Mouse (Mus musculus): ENCODE data around the gene Gpa33. TPM values are rescaled to one million over a fixed set of nuclear protein-coding genes. Genes with fewer than 3 reads are reported as not detected.

Gpa33 gene
- polyA plus RNA-seq, 1 experiment: 49.6 TPM

- TF ChIP-seq POLR2A (IDR thresholded peaks at IDR 0.05; ENCODE audit: insufficient read depth, low read length) (no peak), CTCF (IDR thresholded peaks at IDR 0.05; ENCODE audit: low read depth, low read length) (no peak), EP300 (IDR thresholded peaks at IDR 0.05; ENCODE audit: insufficient read depth, low read depth, low read length) (no peak)
- Histone ChIP-seq H3K27me3 (ENCODE audit: control insufficient read depth, insufficient read depth, low read length, poor library complexity, severe bottlenecking) (no peaks in the 10 kb centered on the region), H3K9me3 (replicated peaks; ENCODE audit: control insufficient read depth, insufficient read depth, low read length, poor library complexity, severe bottlenecking) (peaks cover 13% of the 10 kb centered on the region), H3K27ac (ENCODE audit: insufficient read depth, low read length) (no peak overlapping the region), H3K9ac (ENCODE audit: low read depth, poor library complexity, severe bottlenecking) (no peak overlapping the region), H3K4me3 (ENCODE audit: low read depth, low read length) (no peak overlapping the region), H3K4me1 (ENCODE audit: control insufficient read depth, insufficient read depth, low read length) (peaks cover 3% of the 10 kb centered on the region), H3K36me3 (ENCODE audit: control insufficient read depth, insufficient read depth, low read length, poor library complexity, severe bottlenecking) (peaks cover 4% of the 10 kb centered on the region; the same call in 1 of the 2 replicates)
These were observed 30.1 kb downstream of the Gpa33 start for GRCm38 (mm10) chr1:166160111-166160510.

DNA sequence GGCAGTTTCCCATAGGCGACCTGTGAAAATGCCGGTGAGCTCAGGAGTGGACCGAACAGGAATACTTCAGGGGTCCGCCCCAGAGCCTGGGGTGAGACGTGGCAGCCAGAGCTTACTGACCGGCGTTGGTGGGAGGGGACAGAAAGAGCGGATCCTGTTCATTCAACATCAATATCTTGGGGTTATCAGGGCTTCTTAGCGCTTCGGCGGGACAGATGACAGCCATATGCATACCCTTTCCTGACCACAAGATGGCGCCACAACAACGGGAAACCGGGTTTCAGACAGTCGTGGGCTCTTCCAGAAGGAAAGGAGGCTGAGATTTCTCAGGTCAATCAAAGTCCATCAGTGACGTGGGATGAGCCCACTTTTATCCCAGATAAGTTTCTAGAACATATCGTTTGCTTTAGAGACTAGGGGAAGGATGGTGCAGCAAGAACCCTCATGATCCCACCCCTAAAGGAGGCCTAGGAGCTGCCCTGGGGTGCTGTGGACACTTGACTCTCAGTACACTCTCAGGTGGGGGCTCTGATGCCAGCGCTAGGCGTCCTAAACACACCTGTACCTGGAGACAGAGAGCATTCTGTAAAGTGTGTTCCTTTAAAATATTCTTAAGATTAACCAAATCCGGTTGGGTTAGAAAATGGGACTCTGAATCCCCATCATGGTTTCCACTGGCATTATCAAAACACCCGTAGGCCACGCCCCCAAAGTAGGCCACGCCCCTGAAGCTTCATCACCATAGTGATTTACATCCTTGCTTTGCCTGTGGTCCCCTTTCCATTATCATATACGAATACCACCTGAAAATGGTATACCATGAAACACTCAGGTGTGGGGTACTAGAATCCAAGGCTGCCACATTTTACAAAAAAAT is 30.8 kb downstream of the Gpa33 start:
- Histone ChIP-seq H3K4me1 (ENCODE audit: control insufficient read depth, insufficient read depth, low read length) (peaks cover 3% of the 10 kb centered on the region), H3K4me3 (ENCODE audit: low read depth, low read length) (no peak overlapping the region), H3K27ac (ENCODE audit: insufficient read depth, low read length) (no peak overlapping the region), H3K36me3 (ENCODE audit: control insufficient read depth, insufficient read depth, low read length, poor library complexity, severe bottlenecking) (peaks cover 9% of the 10 kb centered on the region; the same call in 1 of the 2 replicates), H3K9ac (ENCODE audit: low read depth, poor library complexity, severe bottlenecking) (no peak overlapping the region), H3K9me3 (replicated peaks; ENCODE audit: control insufficient read depth, insufficient read depth, low read length, poor library complexity, severe bottlenecking) (peaks cover 17% of the 10 kb centered on the region), H3K27me3 (ENCODE audit: control insufficient read depth, insufficient read depth, low read length, poor library complexity, severe bottlenecking) (no peaks in the 10 kb centered on the region)
- no peak for TF ChIP-seq EP300 (IDR thresholded peaks at IDR 0.05; ENCODE audit: insufficient read depth, low read depth, low read length)
- no peak for TF ChIP-seq POLR2A (IDR thresholded peaks at IDR 0.05; ENCODE audit: insufficient read depth, low read length)
- peak; percentile 82 for TF ChIP-seq CTCF (IDR thresholded peaks at IDR 0.05; ENCODE audit: low read depth, low read length)

- H3K27ac ChIP-seq (ENCODE audit: insufficient read depth, low read length): no peak overlapping the region
These were observed 34.5 kb downstream of the Gpa33 start for GRCm38 (mm10) chr1:166164580-166164979.

DNA sequence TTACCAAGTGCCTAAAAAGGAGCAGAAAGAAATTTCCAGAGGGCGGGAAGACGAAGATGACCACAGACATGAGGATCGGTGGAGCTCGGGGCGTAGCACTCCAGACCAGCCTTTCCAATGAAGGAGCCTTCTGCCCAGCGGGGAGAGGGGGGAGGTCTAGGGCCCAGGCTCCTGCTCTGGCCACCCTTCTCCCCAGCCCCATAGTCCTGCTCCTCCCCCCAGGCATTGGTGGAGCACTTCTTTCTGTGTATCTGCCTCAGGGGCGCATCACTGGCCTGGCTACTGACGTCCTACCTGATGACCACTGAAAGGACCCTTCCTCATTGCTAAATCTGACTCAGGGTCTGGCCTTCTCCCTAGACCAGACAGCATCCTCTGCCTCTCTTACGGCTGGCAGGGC is 35.1 kb downstream of the Gpa33 start:
- Histone ChIP-seq H3K27ac (ENCODE audit: insufficient read depth, low read length) (no peak overlapping the region), H3K9me3 (replicated peaks; ENCODE audit: control insufficient read depth, insufficient read depth, low read length, poor library complexity, severe bottlenecking) (peaks cover 17% of the 10 kb centered on the region), H3K36me3 (ENCODE audit: control insufficient read depth, insufficient read depth, low read length, poor library complexity, severe bottlenecking) (peaks cover 9% of the 10 kb centered on the region; the same call in 1 of the 2 replicates), H3K4me1 (ENCODE audit: control insufficient read depth, insufficient read depth, low read length) (no peaks in the 10 kb centered on the region), H3K4me3 (ENCODE audit: low read depth, low read length) (no peak overlapping the region), H3K9ac (ENCODE audit: low read depth, poor library complexity, severe bottlenecking) (no peak overlapping the region), H3K27me3 (ENCODE audit: control insufficient read depth, insufficient read depth, low read length, poor library complexity, severe bottlenecking) (no peaks in the 10 kb centered on the region)
- TF ChIP-seq CTCF (IDR thresholded peaks at IDR 0.05; ENCODE audit: low read depth, low read length) (no peak), POLR2A (IDR thresholded peaks at IDR 0.05; ENCODE audit: insufficient read depth, low read length) (no peak), EP300 (IDR thresholded peaks at IDR 0.05; ENCODE audit: insufficient read depth, low read depth, low read length) (no peak)

More at GRCm38 (mm10) chr1:166164580-166164979, 34.5 kb downstream of the Gpa33 start:
- H3K27me3 ChIP-seq (ENCODE audit: control insufficient read depth, insufficient read depth, low read length, poor library complexity, severe bottlenecking): no peaks in the 10 kb centered on the region
- no peaks in the 10 kb centered on the region for H3K4me1 ChIP-seq (ENCODE audit: control insufficient read depth, insufficient read depth, low read length)
- H3K9me3 ChIP-seq (replicated peaks; ENCODE audit: control insufficient read depth, insufficient read depth, low read length, poor library complexity, severe bottlenecking): peaks cover 17% of the 10 kb centered on the region
- TF ChIP-seq POLR2A (IDR thresholded peaks at IDR 0.05; ENCODE audit: insufficient read depth, low read length): no peak
- no peak for TF ChIP-seq EP300 (IDR thresholded peaks at IDR 0.05; ENCODE audit: insufficient read depth, low read depth, low read length)
- no peak for TF ChIP-seq CTCF (IDR thresholded peaks at IDR 0.05; ENCODE audit: low read depth, low read length)
- H3K36me3 ChIP-seq (ENCODE audit: control insufficient read depth, insufficient read depth, low read length, poor library complexity, severe bottlenecking): peaks cover 9% of the 10 kb centered on the region; the same call in 1 of the 2 replicates
- no peak overlapping the region for H3K9ac ChIP-seq (ENCODE audit: low read depth, poor library complexity, severe bottlenecking)
- no peak overlapping the region for H3K4me3 ChIP-seq (ENCODE audit: low read depth, low read length)

DNA sequence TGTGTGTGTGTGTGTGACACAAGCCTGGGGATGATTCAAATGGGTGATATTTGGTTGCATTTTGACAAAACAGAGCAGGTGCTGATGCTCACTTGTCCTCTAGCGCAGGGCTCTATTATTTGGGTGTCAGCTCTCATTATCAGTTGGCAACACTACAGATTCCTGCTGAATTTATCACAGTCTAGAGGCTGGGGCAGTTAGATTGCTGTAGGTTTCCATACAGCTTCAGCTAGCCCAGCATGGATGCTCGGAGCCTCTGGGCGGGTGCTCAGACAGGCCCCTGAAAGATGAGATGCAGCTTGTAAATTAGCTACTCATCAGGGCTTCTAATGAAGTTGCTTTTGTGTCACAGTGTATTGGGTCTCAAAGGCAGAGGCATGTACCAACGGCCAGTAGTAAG is 37.4 kb downstream of the Gpa33 start:
- TF ChIP-seq POLR2A (IDR thresholded peaks at IDR 0.05; ENCODE audit: insufficient read depth, low read length): no peak
- no peak for TF ChIP-seq CTCF (IDR thresholded peaks at IDR 0.05; ENCODE audit: low read depth, low read length)
- no peak for TF ChIP-seq EP300 (IDR thresholded peaks at IDR 0.05; ENCODE audit: insufficient read depth, low read depth, low read length)
- H3K36me3 ChIP-seq (ENCODE audit: control insufficient read depth, insufficient read depth, low read length, poor library complexity, severe bottlenecking): peaks cover 9% of the 10 kb centered on the region; the same call in 1 of the 2 replicates
- H3K9ac ChIP-seq (ENCODE audit: low read depth, poor library complexity, severe bottlenecking): no peak overlapping the region
- H3K4me1 ChIP-seq (ENCODE audit: control insufficient read depth, insufficient read depth, low read length): no peaks in the 10 kb centered on the region
- H3K27ac ChIP-seq (ENCODE audit: insufficient read depth, low read length): no peak overlapping the region
- H3K4me3 ChIP-seq (ENCODE audit: low read depth, low read length): no peak overlapping the region
- H3K27me3 ChIP-seq (ENCODE audit: control insufficient read depth, insufficient read depth, low read length, poor library complexity, severe bottlenecking): no peaks in the 10 kb centered on the region
- H3K9me3 ChIP-seq (replicated peaks; ENCODE audit: control insufficient read depth, insufficient read depth, low read length, poor library complexity, severe bottlenecking): peaks cover 17% of the 10 kb centered on the region

GRCm38 (mm10) chr1:166168017-166168416 is 38.0 kb downstream of the Gpa33 start:
- Histone ChIP-seq H3K4me1 (ENCODE audit: control insufficient read depth, insufficient read depth, low read length) (no peaks in the 10 kb centered on the region), H3K4me3 (ENCODE audit: low read depth, low read length) (no peak overlapping the region), H3K36me3 (ENCODE audit: control insufficient read depth, insufficient read depth, low read length, poor library complexity, severe bottlenecking) (peaks cover 9% of the 10 kb centered on the region; the same call in 1 of the 2 replicates), H3K27ac (ENCODE audit: insufficient read depth, low read length) (no peak overlapping the region), H3K9ac (ENCODE audit: low read depth, poor library complexity, severe bottlenecking) (no peak overlapping the region), H3K9me3 (replicated peaks; ENCODE audit: control insufficient read depth, insufficient read depth, low read length, poor library complexity, severe bottlenecking) (peaks cover 17% of the 10 kb centered on the region), H3K27me3 (ENCODE audit: control insufficient read depth, insufficient read depth, low read length, poor library complexity, severe bottlenecking) (no peaks in the 10 kb centered on the region)
- no peak for TF ChIP-seq POLR2A (IDR thresholded peaks at IDR 0.05; ENCODE audit: insufficient read depth, low read length)
- TF ChIP-seq EP300 (IDR thresholded peaks at IDR 0.05; ENCODE audit: insufficient read depth, low read depth, low read length): no peak
- TF ChIP-seq CTCF (IDR thresholded peaks at IDR 0.05; ENCODE audit: low read depth, low read length): no peak

Measured in ES-Bruce4 (cell line).